Mouse (Mus musculus): Measurements from ENCODE around the gene Olfr1459.

Olfr1459 gene

GRCm38 (mm10) chr19:13149449-13149848 is at the start of gene Olfr1459:
Gene Olfr1459 (minus strand): TSS chr19:13149549.
- no peak for DNase-seq (ENCODE audit: low spot score in 2 of 2)

GRCm38 (mm10) chr19:13185434-13185833 is 36.1 kb upstream of the Olfr1459 start, which contains the start of gene Olfr1462:
Gene Olfr1462 (plus strand): TSS chr19:13185734.
- no peak for DNase-seq (ENCODE audit: low spot score in 2 of 2)

- no peak for DNase-seq (ENCODE audit: low spot score in 2 of 2)
Observed at GRCm38 (mm10) chr19:13162700-13163099, 13.4 kb upstream of the Olfr1459 start, which contains the start of gene Olfr1461. Gene Olfr1461 (plus strand): TSS chr19:13163000.

GRCm38 (mm10) chr19:13106675-13107074 is 42.7 kb downstream of the Olfr1459 start, which contains the start of gene Olfr1458:
Gene Olfr1458 (minus strand): TSS chr19:13106775.
- DNase-seq (ENCODE audit: low spot score in 2 of 2), result no peak

- no peak for DNase-seq (ENCODE audit: low spot score in 2 of 2)
Observed at GRCm38 (mm10) chr19:13097791-13098190, 51.6 kb downstream of the Olfr1459 start, which contains the start of gene Olfr1457. Gene Olfr1457 (minus strand): TSS chr19:13097891.

- DNase-seq (ENCODE audit: low spot score in 2 of 2), result no peak
Observed at GRCm38 (mm10) chr19:13093908-13094307, 55.4 kb downstream of the Olfr1459 start.
